Mouse (Mus musculus) lung, postnatal 4 days (tissue): ENCODE data around the gene Mrps27.

Experiments
- DNase-seq, 2 experiments: peaks; one replicate each; pipeline ENCODE4 v3.0.0; 2021

The Mrps27 gene

GRCm38 (mm10) chr13:99442434-99443249 is 98.1 kb downstream of the Mrps27 start:
- DNase-seq, result no peak

- DNase-seq, result no peak
Measured at GRCm38 (mm10) chr13:99443484-99444175, 99.0 kb downstream of the Mrps27 start.

- DNase-seq, result no peak
Measured at GRCm38 (mm10) chr13:99444431-99444871, 99.9 kb downstream of the Mrps27 start.

- peak; percentile 48 to 58 for DNase-seq
Measured at GRCm38 (mm10) chr13:99444880-99445279, 100.3 kb downstream of the Mrps27 start.

- DNase-seq, result no peak
Measured at GRCm38 (mm10) chr13:99447002-99447401, 102.4 kb downstream of the Mrps27 start.

- peak; percentile 39 to 54 for DNase-seq
Measured at GRCm38 (mm10) chr13:99447403-99448199, 103.0 kb downstream of the Mrps27 start.

GRCm38 (mm10) chr13:99448278-99448677 is 103.7 kb downstream of the Mrps27 start:
- DNase-seq, result no peak

GRCm38 (mm10) chr13:99449547-99449946 is 105.0 kb downstream of the Mrps27 start:
- no peak for DNase-seq

GRCm38 (mm10) chr13:99450766-99451165 is 106.2 kb downstream of the Mrps27 start:
- DNase-seq, result no peak

GRCm38 (mm10) chr13:99451276-99451675 is 106.7 kb downstream of the Mrps27 start:
- DNase-seq, result no peak

- DNase-seq, result no peak
Measured at GRCm38 (mm10) chr13:99452444-99452843, 107.9 kb downstream of the Mrps27 start.

- no peak for DNase-seq
Measured at GRCm38 (mm10) chr13:99454977-99455376, 110.4 kb downstream of the Mrps27 start.

GRCm38 (mm10) chr13:99458658-99459386 is 114.2 kb downstream of the Mrps27 start:
- peak; percentile 24 to 59 for DNase-seq

- no peak for DNase-seq
Measured at GRCm38 (mm10) chr13:99459612-99460011, 115.0 kb downstream of the Mrps27 start.

GRCm38 (mm10) chr13:99461886-99462285 is 117.3 kb downstream of the Mrps27 start:
- DNase-seq, result no peak

- DNase-seq, result no peak
Measured at GRCm38 (mm10) chr13:99464551-99464950, 120.0 kb downstream of the Mrps27 start.
